Mouse (Mus musculus) midbrain, embryonic 11.5 days (tissue): ENCODE results near the gene Gm15013. TPM values are rescaled to one million over a fixed set of nuclear protein-coding genes. Genes with fewer than 3 reads are reported as not detected.

Experiments used
- ATAC-seq: fragments of 200-750 bp; cut with Nextera tagmentation; 2 replicates; pipeline ENCODE4 v1.8.0; 2017; ENCODE audit warnings: moderate TSS enrichment, moderate library complexity; ENCODE audit not compliant: low FRiP score
- DNase-seq: peaks from one replicate; pipeline ENCODE4 v3.0.0; 2015; ENCODE audit warnings: low spot score; ENCODE audit errors: missing footprints
- H3K27ac ChIP-seq: fragments of 300-500 bp; sonication (generic); 2 replicates; pipeline ENCODE4 v1.5.1; 2014; ENCODE audit warnings: low read depth, low read length
- H3K27me3 ChIP-seq: fragments of 300-500 bp; sonication (generic); 2 replicates; pipeline ENCODE4 v1.6.1; 2014; ENCODE audit warnings: mild to moderate bottlenecking, low read length, moderate library complexity, mixed read lengths; ENCODE audit not compliant: control insufficient read depth, insufficient read depth
- H3K36me3 ChIP-seq: fragments of 300-500 bp; sonication (generic); 2 replicates; pipeline ENCODE4 v1.6.1; 2014; ENCODE audit warnings: mild to moderate bottlenecking, low read length, moderate library complexity, mixed read lengths; ENCODE audit not compliant: control insufficient read depth, insufficient read depth
- H3K4me1 ChIP-seq: fragments of 300-500 bp; sonication (generic); 2 replicates; pipeline ENCODE4 v1.6.1; 2014; ENCODE audit warnings: low read length; ENCODE audit not compliant: control insufficient read depth, insufficient read depth
- H3K4me2 ChIP-seq: fragments of 300-500 bp; sonication (generic); 2 replicates; pipeline ENCODE4 v1.6.1; 2014; ENCODE audit warnings: mild to moderate bottlenecking, moderate library complexity
- H3K4me3 ChIP-seq: fragments of 300-500 bp; sonication (generic); 2 replicates; pipeline ENCODE4 v1.5.1; 2014; ENCODE audit warnings: low read depth, low read length
- H3K9ac ChIP-seq: fragments of 300-500 bp; sonication (generic); 2 replicates; pipeline ENCODE4 v1.6.1; 2014; ENCODE audit warnings: low read length
- H3K9me3 ChIP-seq: fragments of 300-500 bp; sonication (generic); 2 replicates; pipeline ENCODE4 v1.6.1; 2016; ENCODE audit warnings: low read length; ENCODE audit not compliant: control insufficient read depth
- WGBS: fragments of 180-500 bp; shearing (Covaris S2); extraction: QIAGEN DNeasy Blood & Tissue Kit; methylation state at CpG from one replicate; pipeline ENCODE4 v1.1.7; 2014; 5-methylcytosine and 5-hydroxymethylcytosine counted together
- polyA plus RNA-seq: library from polyadenylated mRNA; unstranded; fragments of >200 nt; fragmentation: Nextera tagmentation; extraction: Ambion mirVana; gene quantifications from 2 replicates; pipeline ENCODE4 v1.2.1, GENCODE M21; 2014

The Gm15013 gene
- polyA plus RNA-seq, 1 experiment from 2014 or later, result 0.34 TPM

DNA sequence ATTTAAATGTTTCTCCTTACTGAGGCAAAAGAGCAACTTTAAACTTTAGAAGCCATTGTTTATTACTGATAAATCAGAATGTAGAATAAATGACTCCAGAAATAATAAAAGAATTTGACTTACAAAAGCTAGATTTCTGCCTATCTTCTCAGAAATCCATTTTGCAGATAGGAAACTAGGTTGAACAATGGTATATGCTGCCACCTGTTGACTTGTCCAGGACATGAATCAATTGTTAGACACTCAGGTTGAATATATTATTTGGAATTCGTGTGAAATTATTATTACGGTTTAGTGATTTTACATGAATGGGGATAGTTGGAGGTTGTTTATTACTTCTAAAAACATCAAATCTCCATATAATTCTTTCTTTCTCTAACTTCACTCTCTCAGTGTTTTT lies 48.5 kb downstream of the Gm15013 start:
- Histone ChIP-seq H3K27ac (no peak overlapping the region), H3K36me3 (no peaks in the 10 kb centered on the region), H3K27me3 (no peaks in the 10 kb centered on the region), H3K4me2 (no peak overlapping the region), H3K4me3 (no peak overlapping the region), H3K9ac (no peak overlapping the region), H3K4me1 (no peaks in the 10 kb centered on the region), H3K9me3 (no peaks in the 10 kb centered on the region)
- ATAC-seq (no peak), DNase-seq (no peak)
- WGBS, result 87% methylated on average over 2 of the region's 2 CpGs

Other genes with a start within 250 kb of the Gm15013 start
- 3.8 and 4.2 TPM in 2 replicates for gene D330045A20Rik, start 234.1 kb downstream of the Gm15013 start, polyA plus RNA-seq
- 1.2 TPM in 2 replicates for gene Rnf128, start 151.2 kb downstream of the Gm15013 start, polyA plus RNA-seq
- 0.32 and 0.70 TPM in 2 replicates for gene Tbc1d8b, start 29.5 kb downstream of the Gm15013 start, polyA plus RNA-seq
- gene Ripply1, start 67.9 kb upstream of the Gm15013 start, polyA plus RNA-seq, result 0.34 TPM in 1 of 2 replicates, not detected in the other
- gene Cldn2, start 86.3 kb upstream of the Gm15013 start, polyA plus RNA-seq, result 0.17 and 0.23 TPM in 2 replicates
- gene Morc4, start 157.2 kb upstream of the Gm15013 start, polyA plus RNA-seq, result 8.1 and 9.0 TPM in 2 replicates